Mouse (Mus musculus) hindbrain, embryonic 13.5 days (tissue): ENCODE results near the gene Lmntd1. TPM values are rescaled to one million over a fixed set of nuclear protein-coding genes. Genes with fewer than 3 reads are reported as not detected.
A peak's percentile ranks its signal among the peaks of the same experiment; 100 is the strongest.

Experiments
- ATAC-seq: fragments of 200-750 bp; cut with Nextera tagmentation; 2 replicates; pipeline ENCODE4 v1.8.0; 2017; ENCODE audit warnings: moderate TSS enrichment; ENCODE audit not compliant: low FRiP score
- H3K27ac ChIP-seq: fragments of 300-500 bp; sonication (generic); 2 replicates; pipeline ENCODE4 v1.5.1; 2015; ENCODE audit warnings: inconsistent platforms, mild to moderate bottlenecking, moderate library complexity
- H3K27me3 ChIP-seq: fragments of 300-500 bp; sonication (generic); 2 replicates; pipeline ENCODE4 v1.6.1; 2015; ENCODE audit warnings: mild to moderate bottlenecking, inconsistent platforms
- H3K36me3 ChIP-seq: fragments of 300-500 bp; sonication (generic); 2 replicates; pipeline ENCODE4 v1.6.1; 2015; ENCODE audit warnings: mild to moderate bottlenecking, inconsistent platforms
- H3K4me1 ChIP-seq: fragments of 300-500 bp; sonication (generic); replicated peaks from 2 replicates; pipeline ENCODE4 v1.6.1; 2015; ENCODE audit warnings: inconsistent platforms
- H3K4me2 ChIP-seq: fragments of 300-500 bp; sonication (generic); 2 replicates; pipeline ENCODE4 v1.6.1; 2015; ENCODE audit warnings: inconsistent platforms, mild to moderate bottlenecking, moderate library complexity
- H3K4me3 ChIP-seq: fragments of 300-500 bp; sonication (generic); 2 replicates; pipeline ENCODE4 v1.5.1; 2015; ENCODE audit warnings: mild to moderate bottlenecking, inconsistent platforms
- H3K9ac ChIP-seq: fragments of 300-500 bp; sonication (generic); 2 replicates; pipeline ENCODE4 v1.6.1; 2015; ENCODE audit warnings: mild to moderate bottlenecking, inconsistent platforms
- H3K9me3 ChIP-seq: fragments of 300-500 bp; sonication (generic); 2 replicates; pipeline ENCODE4 v1.6.1; 2016; ENCODE audit warnings: inconsistent platforms
- WGBS: fragments of 180-500 bp; shearing (Covaris S2); methylation state at CpG from one replicate; pipeline ENCODE4 v1.1.7; 2015; 5-methylcytosine and 5-hydroxymethylcytosine counted together
- polyA plus RNA-seq: library from polyadenylated mRNA; unstranded; fragments of >200 nt; fragmentation: Nextera tagmentation; extraction: Ambion mirVana; gene quantifications from 2 replicates; pipeline ENCODE4 v1.2.1, GENCODE M21; 2015

Lmntd1 gene
- polyA plus RNA-seq, 1 experiment from 2014 or later: 0.75 TPM

- ATAC-seq: no peak
- Histone ChIP-seq H3K27ac (peak overlapping the region; percentile 37), H3K27me3 (0 out of 2 replicates have a peak, but pooled peaks cover 2% of the 10 kb centered on the region), H3K9ac (no peak overlapping the region), H3K4me3 (no peak overlapping the region), H3K9me3 (no peaks in the 10 kb centered on the region), H3K36me3 (no peaks in the 10 kb centered on the region), H3K4me1 (peaks cover 24% of the 10 kb centered on the region), H3K4me2 (no peak overlapping the region)
- 35% methylated on average over 10 of the region's 10 CpGs for WGBS
Observed at GRCm38 (mm10) chr6:145578457-145579185, 35.5 kb downstream of the Lmntd1 start.

DNA sequence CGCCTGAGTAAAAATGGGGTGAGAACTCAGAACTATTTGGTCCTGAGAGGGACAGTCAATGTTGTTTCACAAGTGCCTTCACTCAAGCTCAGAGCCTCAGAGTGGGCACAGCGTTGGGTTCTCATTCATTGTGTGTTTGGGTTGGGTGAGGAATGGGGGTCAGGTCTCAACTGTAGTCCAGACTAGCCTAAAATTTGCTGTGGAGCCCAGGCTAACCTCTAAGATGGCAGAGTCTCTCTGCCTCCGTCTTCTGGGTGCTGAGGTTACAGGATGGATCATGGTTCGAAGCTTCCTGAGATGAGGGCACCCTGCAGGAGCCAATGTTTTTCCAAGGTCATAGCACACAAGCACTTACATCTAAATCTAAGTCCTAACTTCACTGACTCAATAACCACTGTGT lies 37.4 kb downstream of the Lmntd1 start:
- no peak overlapping the region for H3K9ac ChIP-seq

DNA sequence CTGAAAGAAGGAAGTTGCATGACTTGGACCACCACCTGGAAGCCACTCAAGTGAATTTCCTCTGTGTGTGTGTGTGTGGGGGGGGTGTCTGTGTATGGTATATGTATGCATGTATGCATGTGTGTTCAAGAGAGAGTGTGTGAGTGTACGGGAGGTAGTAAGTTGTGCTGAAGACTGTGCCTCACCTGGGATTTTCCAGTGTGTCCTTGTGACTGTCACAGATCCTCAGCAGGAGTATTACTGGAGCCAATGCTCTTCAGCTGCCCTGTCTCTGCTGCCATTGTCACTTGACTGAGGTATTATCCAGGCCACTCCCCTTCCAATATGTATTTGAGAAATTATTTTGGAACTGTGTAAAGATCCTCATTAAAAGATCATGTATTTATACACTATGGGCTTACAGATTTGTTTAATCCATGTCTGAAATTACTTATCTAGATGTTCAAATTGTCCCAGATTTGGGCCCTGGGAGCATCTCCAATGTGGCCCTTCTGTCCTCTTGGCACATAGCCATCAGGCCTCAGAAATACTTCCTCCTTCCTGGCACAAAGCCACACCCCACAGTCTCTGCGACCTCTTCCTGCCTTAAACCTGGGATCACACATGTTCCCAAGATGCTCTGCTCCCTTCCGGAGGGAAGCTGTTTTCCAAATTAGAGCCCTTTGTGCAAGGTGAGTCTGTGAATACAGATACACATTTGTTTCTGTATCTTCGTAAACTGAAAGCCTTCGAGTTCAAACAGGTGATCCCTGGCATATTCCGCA lies 40.7 kb downstream of the Lmntd1 start:
- H3K9me3 ChIP-seq: no peaks in the 10 kb centered on the region
- no peak overlapping the region for H3K4me2 ChIP-seq
- no peak overlapping the region for H3K4me3 ChIP-seq
- H3K4me1 ChIP-seq: peaks cover 6% of the 10 kb centered on the region
- 0 out of 2 replicates have a peak, but pooled peaks cover 2% of the 10 kb centered on the region for H3K27me3 ChIP-seq
- H3K9ac ChIP-seq: no peak overlapping the region
- no peaks in the 10 kb centered on the region for H3K36me3 ChIP-seq
- no peak overlapping the region for H3K27ac ChIP-seq
- WGBS: 90% methylated on average over 6 of the region's 6 CpGs
- ATAC-seq: no peak

More for the DNA sequence above, 37.4 kb downstream of the Lmntd1 start:
- Histone ChIP-seq H3K36me3 (no peaks in the 10 kb centered on the region), H3K4me1 (peaks cover 19% of the 10 kb centered on the region), H3K4me2 (no peak overlapping the region), H3K27ac (no peak overlapping the region), H3K27me3 (0 out of 2 replicates have a peak, but pooled peaks cover 2% of the 10 kb centered on the region), H3K4me3 (no peak overlapping the region), H3K9me3 (no peaks in the 10 kb centered on the region)
- ATAC-seq: no peak
- WGBS: 93% methylated on average over 4 of the region's 4 CpGs

GRCm38 (mm10) chr6:145568701-145569100 lies 45.4 kb downstream of the Lmntd1 start:
- Histone ChIP-seq H3K36me3 (no peaks in the 10 kb centered on the region), H3K4me3 (no peak overlapping the region), H3K4me1 (peaks cover 9% of the 10 kb centered on the region), H3K27ac (no peak overlapping the region), H3K27me3 (no peaks in the 10 kb centered on the region), H3K9ac (no peak overlapping the region), H3K9me3 (no peaks in the 10 kb centered on the region), H3K4me2 (no peak overlapping the region)
- no peak for ATAC-seq
- WGBS: 94% methylated on average over 3 of the region's 3 CpGs

DNA sequence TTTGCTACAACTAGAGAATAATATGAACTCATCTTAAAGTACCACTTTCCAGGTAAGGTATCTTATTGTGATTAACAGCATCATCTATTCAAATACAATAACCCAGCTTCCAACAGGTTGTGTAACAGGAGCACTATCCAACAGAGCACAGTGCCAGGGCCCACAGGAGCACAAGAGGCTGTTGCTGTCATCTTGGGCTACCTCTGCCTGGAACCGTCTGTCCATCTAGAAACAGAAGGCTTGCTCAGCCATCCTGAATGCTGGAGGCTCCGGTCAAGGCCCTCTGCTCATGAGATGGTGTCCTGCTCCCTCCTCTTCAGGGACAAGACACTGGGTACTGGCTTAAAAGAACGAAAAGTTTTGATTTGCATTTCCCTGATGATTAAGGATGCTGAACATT lies 46.3 kb downstream of the Lmntd1 start:
- no peak overlapping the region for H3K4me3 ChIP-seq
- ATAC-seq: no peak
- H3K9me3 ChIP-seq: no peaks in the 10 kb centered on the region
- no peaks in the 10 kb centered on the region for H3K27me3 ChIP-seq
- WGBS: 89% methylated on average over 3 of the region's 3 CpGs
- peaks cover 9% of the 10 kb centered on the region for H3K4me1 ChIP-seq
- H3K27ac ChIP-seq: no peak overlapping the region
- no peak overlapping the region for H3K9ac ChIP-seq
- H3K36me3 ChIP-seq: no peaks in the 10 kb centered on the region
- no peak overlapping the region for H3K4me2 ChIP-seq

DNA sequence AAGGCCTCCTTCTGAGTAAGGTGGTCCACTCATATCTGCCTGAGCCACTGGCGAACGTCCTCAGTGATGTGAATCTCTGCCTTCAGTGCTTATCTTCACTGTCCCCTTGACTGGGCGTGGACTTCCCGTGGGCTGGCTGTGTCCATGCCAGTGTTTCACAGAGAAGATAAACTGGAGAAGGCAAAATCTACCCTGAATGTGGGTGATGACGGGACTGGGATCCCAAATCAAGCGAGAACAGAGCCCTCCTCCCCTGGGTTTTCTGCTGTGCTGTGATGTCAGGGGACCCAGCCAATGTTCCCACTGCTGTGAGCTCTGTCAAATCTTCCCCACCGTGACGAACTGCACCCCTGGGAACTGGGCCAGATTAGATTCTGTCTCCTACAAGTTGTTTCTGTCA lies 46.8 kb downstream of the Lmntd1 start:
- Histone ChIP-seq H3K4me2 (no peak overlapping the region), H3K9me3 (no peaks in the 10 kb centered on the region), H3K27ac (no peak overlapping the region), H3K4me3 (no peak overlapping the region), H3K9ac (no peak overlapping the region), H3K4me1 (peaks cover 9% of the 10 kb centered on the region), H3K36me3 (no peaks in the 10 kb centered on the region), H3K27me3 (no peaks in the 10 kb centered on the region)
- 75% methylated on average over 8 of the region's 8 CpGs for WGBS
- ATAC-seq: no peak

DNA sequence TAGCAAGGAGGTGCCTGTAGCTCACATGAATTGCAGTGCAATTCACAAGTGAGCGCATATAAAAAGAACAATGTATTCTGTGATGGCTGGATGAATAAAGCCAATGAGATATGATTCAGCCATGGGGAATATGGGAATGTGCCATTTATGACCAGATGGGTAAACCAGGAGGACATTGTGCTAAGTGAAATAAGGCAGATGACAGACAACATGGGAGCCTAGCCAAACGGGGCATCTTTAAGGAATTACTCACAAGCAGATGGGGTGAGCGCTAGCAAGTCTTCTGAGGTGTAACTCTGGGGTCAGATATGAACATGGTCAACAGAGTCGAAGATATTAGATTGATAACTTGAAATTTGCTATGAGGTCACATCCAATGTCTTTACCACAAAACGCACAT lies 48.5 kb downstream of the Lmntd1 start:
- H3K4me1 ChIP-seq: peaks cover 9% of the 10 kb centered on the region
- no peaks in the 10 kb centered on the region for H3K36me3 ChIP-seq
- no peak overlapping the region for H3K9ac ChIP-seq
- 95% methylated on average over 5 of the region's 5 CpGs for WGBS
- H3K9me3 ChIP-seq: no peaks in the 10 kb centered on the region
- H3K27ac ChIP-seq: no peak overlapping the region
- H3K4me3 ChIP-seq: no peak overlapping the region
- no peak overlapping the region for H3K4me2 ChIP-seq
- no peak for ATAC-seq
- no peaks in the 10 kb centered on the region for H3K27me3 ChIP-seq

DNA sequence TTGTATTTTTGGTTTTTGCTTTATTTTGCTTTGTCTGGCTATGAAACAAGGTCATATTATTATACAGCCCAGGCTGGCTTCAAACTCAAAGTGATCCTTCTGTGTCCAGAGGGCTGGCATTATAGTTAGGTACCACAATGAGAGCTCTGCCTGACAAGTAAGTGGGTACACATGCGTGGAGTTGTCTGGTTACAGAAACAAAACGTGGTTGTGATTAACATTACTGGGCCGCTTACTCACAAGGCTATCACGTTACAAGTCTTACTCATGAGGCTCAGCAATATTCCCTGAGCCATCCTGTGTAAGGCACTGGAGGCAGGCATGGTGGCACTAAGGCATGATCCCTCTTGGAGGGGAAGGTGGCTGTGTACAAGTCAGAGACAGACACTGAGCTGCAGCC lies 49.4 kb downstream of the Lmntd1 start:
- H3K9ac ChIP-seq: no peak overlapping the region
- no peaks in the 10 kb centered on the region for H3K36me3 ChIP-seq
- no peak overlapping the region for H3K4me2 ChIP-seq
- H3K27me3 ChIP-seq: no peaks in the 10 kb centered on the region
- H3K27ac ChIP-seq: no peak overlapping the region
- H3K4me3 ChIP-seq: no peak overlapping the region
- 91% methylated on average over 4 of the region's 4 CpGs for WGBS
- no peaks in the 10 kb centered on the region for H3K9me3 ChIP-seq
- ATAC-seq: no peak
- peaks cover 9% of the 10 kb centered on the region for H3K4me1 ChIP-seq

GRCm38 (mm10) chr6:145557059-145557992 lies 56.8 kb downstream of the Lmntd1 start:
- no peaks in the 10 kb centered on the region for H3K4me1 ChIP-seq
- H3K4me3 ChIP-seq: no peak overlapping the region
- H3K9me3 ChIP-seq: no peaks in the 10 kb centered on the region
- ATAC-seq: no peak
- no peak overlapping the region for H3K27ac ChIP-seq
- H3K36me3 ChIP-seq: no peaks in the 10 kb centered on the region
- 84% methylated on average over 15 of the region's 15 CpGs for WGBS
- H3K9ac ChIP-seq: no peak overlapping the region
- no peaks in the 10 kb centered on the region for H3K27me3 ChIP-seq
- no peak overlapping the region for H3K4me2 ChIP-seq

- Histone ChIP-seq H3K4me1 (no peaks in the 10 kb centered on the region), H3K36me3 (no peaks in the 10 kb centered on the region), H3K4me3 (no peak overlapping the region), H3K9ac (no peak overlapping the region), H3K27ac (no peak overlapping the region), H3K9me3 (no peaks in the 10 kb centered on the region), H3K27me3 (no peaks in the 10 kb centered on the region), H3K4me2 (no peak overlapping the region)
- 73% methylated on average over 7 of the region's 7 CpGs for WGBS
- ATAC-seq: no peak
Observed at GRCm38 (mm10) chr6:145553226-145553625, 60.9 kb downstream of the Lmntd1 start.

- no peak for ATAC-seq
- WGBS: 94% methylated on average over 3 of the region's 3 CpGs
- no peak overlapping the region for H3K9ac ChIP-seq
Observed at GRCm38 (mm10) chr6:145552817-145553216, 61.3 kb downstream of the Lmntd1 start.

DNA sequence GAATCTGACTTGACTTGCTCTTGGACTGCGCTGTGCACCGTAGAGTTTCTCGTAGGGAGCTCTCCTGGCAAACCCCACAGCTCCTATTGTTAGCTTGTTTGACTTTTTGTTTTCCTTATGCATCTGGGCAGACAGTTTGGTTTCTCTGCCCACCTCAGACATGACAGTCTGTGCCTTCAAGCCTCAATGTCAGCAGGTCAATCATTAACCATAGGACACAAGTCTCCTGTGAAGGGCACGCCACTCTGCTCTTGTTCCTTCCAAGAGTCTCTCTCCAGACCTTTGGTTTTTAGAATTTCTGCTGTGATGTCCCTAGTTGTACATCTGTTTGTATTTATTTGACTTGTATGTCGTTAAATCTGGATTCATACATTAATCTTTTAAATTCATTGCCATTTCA lies 63.1 kb downstream of the Lmntd1 start:
- Histone ChIP-seq H3K27me3 (no peaks in the 10 kb centered on the region), H3K4me1 (no peaks in the 10 kb centered on the region; the same call in 1 of the 2 replicates), H3K9ac (no peak overlapping the region), H3K27ac (no peak overlapping the region), H3K36me3 (no peaks in the 10 kb centered on the region), H3K9me3 (no peaks in the 10 kb centered on the region), H3K4me3 (no peak overlapping the region), H3K4me2 (no peak overlapping the region)
- no peak for ATAC-seq
- 87% methylated on average over 5 of the region's 5 CpGs for WGBS

More at GRCm38 (mm10) chr6:145552817-145553216, 61.3 kb downstream of the Lmntd1 start:
- no peaks in the 10 kb centered on the region for H3K4me1 ChIP-seq
- no peak overlapping the region for H3K4me2 ChIP-seq
- H3K27me3 ChIP-seq: no peaks in the 10 kb centered on the region
- no peaks in the 10 kb centered on the region for H3K36me3 ChIP-seq
- no peak overlapping the region for H3K4me3 ChIP-seq
- H3K9me3 ChIP-seq: no peaks in the 10 kb centered on the region
- H3K27ac ChIP-seq: no peak overlapping the region
